In genomic region chr4:55077133-55077889, GRCm38 (mm10) we compare ENCODE assay signal across 8 mouse cellular contexts.
DNase-seq lines count a peak whose midpoint lies in the region; ATAC-seq and TF ChIP-seq lines count a peak whose summit lies in the region.

No protein-coding gene starts in this region.

- no peak overlapping the region for H3K4me3 ChIP-seq in cerebellum, adult 2 months (replicated peaks; ENCODE audit: insufficient read depth, low read depth, low read length)
- H3K4me3 ChIP-seq in cortical plate, adult 2 months (ENCODE audit: insufficient read depth, low read length), result no peak overlapping the region
- no peak overlapping the region for H3K4me3 ChIP-seq in layer of hippocampus, adult 2 months
- H3K4me3 ChIP-seq in midbrain, embryonic 15.5 days, result no peak overlapping the region

- WGBS in cerebellum, adult 2 months, result 49% methylated on average over 11 of the region's 11 CpGs
- WGBS in midbrain, embryonic 15.5 days, result 17% methylated on average over 11 of the region's 11 CpGs

- no peak for TF ChIP-seq POLR2A in cerebellum, adult 2 months (IDR thresholded peaks at IDR 0.05; ENCODE audit: borderline replicate concordance, insufficient read depth, low read length)
- no peak for TF ChIP-seq POLR2A in cortical plate, adult 2 months (IDR thresholded peaks at IDR 0.05; ENCODE audit: extremely low read depth, insufficient read depth, low read length)

- intact Hi-C loops in heart, postnatal 25 days (cut with DNase I), result loop anchor here (2.0 to 5.0 kb wide), 3 partner anchors 31 to 130 kb away; partner anchors contain the start of gene Zfp462

- H3K27ac ChIP-seq in cerebellum, adult 2 months (ENCODE audit: insufficient read depth, low read length), result no peak overlapping the region
- peak overlapping the region; percentile 8; the same call in 1 of the 2 replicates for H3K27ac ChIP-seq in cortical plate, adult 2 months (ENCODE audit: insufficient read depth, low read length)
- H3K27ac ChIP-seq in layer of hippocampus, adult 2 months, result peak overlapping the region; percentile 78
- H3K27ac ChIP-seq in midbrain, embryonic 15.5 days, result peak overlapping the region; percentile 69

- peak; percentile 83 for ATAC-seq in midbrain, embryonic 15.5 days (replicated peaks)

- DNase-seq in cerebellum, adult 2 months, result peak; percentile 18 to 29
- no peak for DNase-seq in cerebellum, adult 11-12 months
- peak; percentile 33 for DNase-seq in heart, postnatal 25 days (ENCODE audit: low spot score)
- peak; percentile 64 to 76 for DNase-seq in layer of hippocampus, adult 2 months (ENCODE audit: low spot score in 2 of 2)
- DNase-seq in spleen, postnatal 36 days (ENCODE audit: low spot score in 2 of 2), result no peak
- no peak for DNase-seq in B cell, adult 2 months

- no peaks in the 10 kb centered on the region for H3K27me3 ChIP-seq in cerebellum, adult 2 months (ENCODE audit: control insufficient read depth, insufficient read depth, low read length)
- H3K27me3 ChIP-seq in midbrain, embryonic 15.5 days (replicated peaks), result no peaks in the 10 kb centered on the region

- peaks cover 3% of the 10 kb centered on the region; the same call in 1 of the 2 replicates for H3K4me1 ChIP-seq in cerebellum, adult 2 months (ENCODE audit: control insufficient read depth, insufficient read depth, low read length)
- peaks cover 7% of the 10 kb centered on the region; the same call in 1 of the 2 replicates for H3K4me1 ChIP-seq in cortical plate, adult 2 months (ENCODE audit: control insufficient read depth, insufficient read depth, low read length)
- H3K4me1 ChIP-seq in midbrain, embryonic 15.5 days, result peaks cover 24% of the 10 kb centered on the region

- H3K36me3 ChIP-seq in midbrain, embryonic 15.5 days (replicated peaks), result peaks cover 30% of the 10 kb centered on the region; the same call in 1 of the 2 replicates

- no peaks in the 10 kb centered on the region for H3K9me3 ChIP-seq in midbrain, embryonic 15.5 days

- H3K4me2 ChIP-seq in midbrain, embryonic 15.5 days, result no peak overlapping the region

- no peak overlapping the region for H3K9ac ChIP-seq in midbrain, embryonic 15.5 days

- no peak for TF ChIP-seq CTCF in cerebellum, adult 2 months (IDR thresholded peaks at IDR 0.05; ENCODE audit: borderline replicate concordance, insufficient read depth, low read depth, low read length)
- TF ChIP-seq CTCF in cortical plate, adult 2 months (IDR thresholded peaks at IDR 0.05; ENCODE audit: extremely low read depth, insufficient read depth, low read length), result no peak
- TF ChIP-seq CTCF in layer of hippocampus, adult 2 months (conservative IDR thresholded peaks at IDR 0.05), result no peak

Comparison
In these comparisons a context has a peak if more than half of its experiments do, and no peak if none do; other contexts are left out.
1. DNase-seq: peak in cerebellum, adult 2 months (2 of 2), heart, postnatal 25 days (single experiment) and layer of hippocampus, adult 2 months (2 of 2); none in cerebellum, adult 11-12 months (single experiment), spleen, postnatal 36 days (0 of 2) and B cell, adult 2 months (0 of 2).